Mouse (Mus musculus) regulatory T cell (primary cell): ENCODE results near the gene Cacna2d3.

Source experiments
- in situ Hi-C: fragments of 300-600 bp; cut with MboI, MseI; formaldehyde crosslinking; loops from one replicate; pipeline ENCODE4 v1.15.1; 2025; ENCODE audit warnings: high pct_unique_total_duplicates

Gene Cacna2d3

GRCm38 (mm10) chr14:29643217-29643616 lies 78.4 kb downstream of the Cacna2d3 start:
- in situ Hi-C loops, result no loop called here

DNA sequence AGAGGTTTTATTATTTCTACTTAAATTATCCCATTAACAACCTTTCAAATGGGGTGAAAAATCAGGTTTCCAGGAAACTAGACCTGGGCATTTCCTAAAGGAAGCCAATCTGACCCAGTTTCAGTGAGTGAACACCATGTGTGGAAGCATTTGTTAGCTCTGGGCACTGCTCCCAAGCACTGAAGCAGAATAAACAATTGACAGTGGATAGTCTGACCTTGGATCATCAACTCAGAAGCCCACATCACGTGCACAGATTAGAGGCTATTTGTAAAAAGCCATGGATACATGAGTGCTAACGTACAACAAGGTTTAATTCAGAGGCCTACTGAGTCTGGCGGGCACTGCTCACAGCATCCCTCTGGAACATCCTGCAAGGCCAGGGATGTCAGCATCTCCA lies 82.4 kb downstream of the Cacna2d3 start:
- in situ Hi-C loops, result no loop called here

DNA sequence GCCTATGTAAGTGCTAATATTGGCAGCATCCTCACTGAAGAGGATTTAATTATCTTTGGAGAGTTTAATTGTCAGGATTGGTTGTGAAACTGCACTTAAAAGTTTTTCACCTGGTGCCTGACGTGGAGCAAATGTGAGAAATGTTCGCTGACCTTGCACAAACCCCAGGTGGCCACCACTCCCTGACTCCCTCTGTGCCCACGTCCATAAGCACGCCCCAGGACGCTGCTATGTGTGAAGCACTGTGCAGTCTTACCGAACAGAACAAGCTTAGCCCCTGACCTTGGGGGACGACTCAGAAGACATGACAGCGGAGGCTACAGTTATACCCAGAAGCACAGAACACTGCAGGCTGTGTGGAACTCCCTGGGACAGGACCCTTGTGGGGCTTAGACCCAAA lies 93.5 kb downstream of the Cacna2d3 start:
- in situ Hi-C loops, result no loop called here

DNA sequence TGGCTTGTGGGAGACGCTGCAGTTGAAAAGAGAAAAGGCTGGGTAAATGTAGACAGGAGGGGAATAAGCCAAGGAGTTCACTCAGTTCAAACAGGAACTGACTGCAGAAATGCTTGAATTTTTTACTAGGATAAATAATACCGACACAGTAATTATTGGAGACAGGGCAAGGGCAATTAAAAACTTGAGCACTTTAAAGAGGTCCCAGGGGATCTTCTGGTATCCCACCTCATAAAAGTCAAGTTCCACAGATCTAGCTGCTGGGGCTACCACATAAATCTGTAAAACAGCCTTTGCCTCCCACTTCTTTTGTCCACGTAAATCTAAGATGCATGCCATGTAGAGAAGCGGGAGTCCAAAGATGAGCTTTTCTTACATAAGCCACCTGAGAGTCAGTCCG lies 109.2 kb downstream of the Cacna2d3 start:
- in situ Hi-C loops, result no loop called here

- in situ Hi-C loops, result no loop called here
These were observed 112.9 kb downstream of the Cacna2d3 start for GRCm38 (mm10) chr14:29608761-29609160.

DNA sequence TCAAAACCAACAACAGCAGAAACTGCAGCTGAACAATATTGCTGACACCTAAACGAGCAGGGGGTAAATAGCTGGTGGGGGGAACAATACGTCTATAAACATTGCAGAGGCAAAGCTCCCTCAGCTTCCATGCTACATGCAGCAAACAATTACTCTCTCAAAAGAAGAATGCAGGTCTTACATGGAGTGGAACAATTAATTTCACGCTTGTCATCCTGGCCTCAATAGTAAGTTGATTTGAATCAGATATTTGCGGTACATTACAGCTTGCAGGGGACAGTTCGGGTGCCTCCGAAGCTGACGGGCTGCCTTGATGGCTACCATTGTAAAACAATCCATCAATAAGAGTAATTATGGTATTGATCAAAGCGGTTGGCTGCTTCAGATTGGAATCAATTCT lies 122.2 kb downstream of the Cacna2d3 start:
- in situ Hi-C loops, result no loop called here

DNA sequence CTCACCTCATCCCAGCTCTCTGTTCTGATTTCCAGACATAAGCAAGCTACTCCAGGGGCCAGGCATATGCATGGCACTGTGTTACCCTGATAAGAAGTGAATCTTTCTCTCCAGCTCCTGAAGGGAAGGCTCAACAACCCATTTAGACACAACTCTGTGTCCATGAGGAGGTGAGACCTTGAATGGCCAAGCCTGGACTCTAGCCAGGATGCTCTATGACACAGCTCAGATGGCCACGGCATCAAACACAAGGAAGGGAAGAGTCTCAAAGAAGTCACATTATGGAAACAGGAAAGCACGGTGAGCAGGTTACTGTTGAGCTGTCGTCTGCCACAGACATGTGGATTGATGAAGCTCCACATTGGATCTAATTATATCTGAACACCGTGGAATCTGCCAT lies 128.8 kb downstream of the Cacna2d3 start:
- in situ Hi-C loops, result no loop called here

- in situ Hi-C loops, result no loop called here
These were observed 132.0 kb downstream of the Cacna2d3 start for GRCm38 (mm10) chr14:29589628-29590027.

DNA sequence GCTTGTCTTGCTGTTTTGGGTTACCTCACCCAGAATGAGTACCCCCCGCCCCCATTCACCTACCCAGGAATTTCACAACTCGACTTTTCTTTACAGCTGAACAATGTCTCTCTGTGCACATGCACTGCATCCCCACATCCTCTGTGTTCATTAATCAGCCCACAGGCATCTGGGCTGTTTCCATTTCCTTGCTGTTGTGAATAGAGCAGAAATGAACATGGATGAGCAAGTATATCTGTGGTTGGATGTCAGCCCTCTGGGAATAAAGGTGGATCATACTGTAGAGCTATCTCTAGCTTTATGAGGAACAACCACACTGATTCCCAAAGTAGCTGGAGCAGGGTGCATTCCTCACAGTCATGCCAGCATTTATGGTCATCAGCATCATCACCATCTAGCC lies 139.7 kb downstream of the Cacna2d3 start:
- in situ Hi-C loops, result no loop called here

DNA sequence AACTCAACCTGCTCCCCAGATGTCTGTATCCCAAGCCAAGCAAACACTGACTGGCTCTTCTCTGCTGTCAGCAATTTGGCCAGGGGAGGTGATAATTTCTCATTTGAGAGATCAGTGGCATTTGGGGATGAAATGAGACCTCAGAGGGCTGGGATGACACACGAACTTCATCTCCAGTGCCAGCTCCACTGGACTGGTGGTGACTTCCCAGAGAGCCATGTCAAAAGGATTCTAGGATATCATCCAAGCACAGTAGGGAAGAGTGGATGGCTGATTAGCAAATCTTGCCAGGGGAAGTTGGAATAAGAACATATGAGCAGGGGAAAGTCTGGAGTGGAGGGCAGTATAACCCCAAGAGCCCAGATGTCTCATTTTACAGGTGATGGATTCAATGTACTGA lies 143.9 kb downstream of the Cacna2d3 start:
- in situ Hi-C loops, result no loop called here

DNA sequence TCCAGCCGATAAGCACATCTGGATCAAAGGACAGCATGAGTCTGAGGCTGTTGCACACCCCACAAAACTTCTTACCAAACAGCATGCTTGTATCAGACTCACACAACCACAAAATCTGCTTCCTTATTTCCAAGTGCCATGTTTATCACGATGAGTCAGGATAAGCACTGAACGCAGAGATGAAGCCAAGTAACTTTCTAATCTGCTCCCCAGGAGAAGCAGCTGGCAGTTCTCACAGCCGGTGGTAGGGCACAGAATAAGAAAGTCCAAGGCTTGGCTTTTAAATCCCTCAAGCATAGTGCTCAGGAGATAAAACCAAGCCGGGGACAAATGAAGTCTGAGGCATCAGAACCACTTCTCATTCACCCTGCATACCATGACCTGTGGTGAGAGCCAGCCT lies 146.1 kb downstream of the Cacna2d3 start:
- in situ Hi-C loops, result no loop called here

DNA sequence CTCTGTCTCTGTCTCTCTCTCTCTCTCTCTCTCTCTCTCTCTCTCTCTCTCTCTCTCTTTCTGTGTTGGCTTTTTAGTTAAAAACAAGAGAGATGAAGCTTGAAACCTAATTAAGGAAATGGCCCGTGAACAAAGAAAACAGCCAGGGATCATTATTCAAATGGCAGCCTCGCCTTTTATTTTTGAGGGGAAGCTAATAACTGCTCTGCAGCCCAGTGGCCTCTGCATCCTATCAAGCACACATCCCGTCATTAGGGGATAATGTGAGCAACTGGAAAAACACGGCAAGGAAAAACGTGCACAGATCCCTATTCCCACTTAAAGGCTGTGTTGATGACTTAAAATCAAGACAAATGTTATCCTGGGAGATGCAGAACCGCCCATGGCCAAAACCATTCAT lies 159.0 kb downstream of the Cacna2d3 start:
- in situ Hi-C loops, result no loop called here

DNA sequence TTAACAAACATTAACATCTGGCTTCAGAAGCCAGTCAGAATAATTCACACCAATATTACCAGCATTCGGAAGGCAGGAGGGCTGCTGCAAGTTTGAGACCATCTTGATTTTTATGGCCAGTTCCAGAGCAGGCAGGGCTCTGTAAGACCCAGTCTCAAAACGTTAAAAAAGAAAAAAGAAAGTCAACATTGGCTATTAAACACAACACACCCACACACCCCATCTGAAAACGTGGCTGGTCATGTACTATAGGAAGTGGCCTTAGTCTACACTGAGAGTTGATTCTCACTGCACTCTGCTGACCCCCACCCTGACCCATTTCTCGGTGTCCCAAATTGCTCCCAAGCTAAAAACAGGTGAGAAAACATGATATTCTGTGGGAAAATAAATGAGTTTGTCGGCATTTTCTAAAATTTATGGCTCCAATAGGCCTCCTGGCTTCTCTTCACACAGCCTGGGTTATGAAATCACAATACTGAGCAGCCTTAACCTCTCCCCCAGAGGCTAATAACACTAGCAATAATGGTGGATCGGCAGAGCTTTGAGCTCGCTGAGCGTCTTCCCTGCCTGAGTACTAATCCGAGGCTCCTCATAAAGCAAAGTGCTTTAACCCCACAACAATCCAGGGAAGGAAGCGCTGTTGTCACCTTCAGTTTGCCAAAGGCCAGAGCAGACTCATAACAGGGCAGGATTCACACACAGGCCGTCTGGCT lies 160.4 kb downstream of the Cacna2d3 start:
- in situ Hi-C loops, result no loop called here

- in situ Hi-C loops, result no loop called here
These were observed 163.2 kb downstream of the Cacna2d3 start for GRCm38 (mm10) chr14:29558440-29558839.

DNA sequence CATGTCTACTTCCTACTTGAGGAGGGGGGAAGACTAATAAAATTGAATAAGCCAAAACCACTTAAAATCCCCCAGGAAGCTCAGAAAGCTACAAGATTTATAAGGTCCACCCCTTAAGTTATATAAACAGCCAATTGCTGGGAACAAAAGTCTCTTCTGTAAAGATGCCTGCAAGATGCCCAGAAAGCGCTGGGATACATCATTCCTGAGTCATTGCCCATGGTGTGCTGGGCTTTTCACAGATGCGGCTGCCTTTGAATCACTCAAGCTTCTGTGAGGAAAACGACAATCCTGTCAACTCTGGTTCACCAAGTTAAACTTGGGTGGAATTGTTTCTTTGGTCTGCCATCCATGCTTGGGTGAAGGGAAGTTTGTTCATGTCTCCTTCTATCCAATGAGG lies 165.5 kb downstream of the Cacna2d3 start:
- in situ Hi-C loops, result no loop called here

DNA sequence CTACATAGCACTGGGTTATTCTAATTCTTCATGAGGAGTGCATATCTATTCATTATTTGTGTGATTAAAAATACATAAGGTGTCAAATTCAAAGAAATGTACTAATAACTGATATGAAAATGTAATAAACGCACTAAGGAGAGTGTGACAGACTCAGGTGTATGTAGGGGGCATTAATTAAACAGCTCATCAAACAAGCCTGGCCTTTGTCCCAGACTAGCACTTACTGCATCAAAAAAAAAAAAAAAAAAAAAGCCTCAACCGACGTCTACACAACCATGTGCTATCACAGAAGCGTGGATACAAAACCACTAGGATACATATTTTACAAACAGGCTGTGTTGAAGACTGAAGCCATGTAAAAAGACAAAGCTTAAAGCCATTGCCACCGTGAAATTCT lies 169.2 kb downstream of the Cacna2d3 start:
- in situ Hi-C loops, result no loop called here

DNA sequence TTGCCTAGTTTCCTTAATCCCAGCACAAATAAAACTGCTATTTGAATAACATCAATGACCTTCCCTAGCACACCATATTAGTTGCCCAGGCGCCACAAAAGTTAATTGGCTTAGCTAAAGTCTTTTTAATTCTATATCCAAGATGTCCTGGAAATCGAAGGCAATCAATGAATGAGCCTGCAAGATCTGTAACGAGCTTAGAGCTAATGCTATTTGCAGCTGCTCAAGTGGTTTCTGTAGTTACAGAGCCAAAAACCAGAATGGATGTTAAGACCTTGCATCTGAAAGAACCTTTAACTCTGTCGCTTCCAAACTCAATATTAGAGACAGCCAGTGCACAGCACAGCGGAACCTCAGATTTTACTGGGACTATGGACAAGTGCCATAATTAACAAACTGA lies 173.0 kb downstream of the Cacna2d3 start:
- in situ Hi-C loops, result no loop called here

- in situ Hi-C loops, result no loop called here
These were observed 191.1 kb downstream of the Cacna2d3 start for GRCm38 (mm10) chr14:29530516-29530915.

- in situ Hi-C loops, result no loop called here
These were observed 193.0 kb downstream of the Cacna2d3 start for GRCm38 (mm10) chr14:29528696-29529095.

DNA sequence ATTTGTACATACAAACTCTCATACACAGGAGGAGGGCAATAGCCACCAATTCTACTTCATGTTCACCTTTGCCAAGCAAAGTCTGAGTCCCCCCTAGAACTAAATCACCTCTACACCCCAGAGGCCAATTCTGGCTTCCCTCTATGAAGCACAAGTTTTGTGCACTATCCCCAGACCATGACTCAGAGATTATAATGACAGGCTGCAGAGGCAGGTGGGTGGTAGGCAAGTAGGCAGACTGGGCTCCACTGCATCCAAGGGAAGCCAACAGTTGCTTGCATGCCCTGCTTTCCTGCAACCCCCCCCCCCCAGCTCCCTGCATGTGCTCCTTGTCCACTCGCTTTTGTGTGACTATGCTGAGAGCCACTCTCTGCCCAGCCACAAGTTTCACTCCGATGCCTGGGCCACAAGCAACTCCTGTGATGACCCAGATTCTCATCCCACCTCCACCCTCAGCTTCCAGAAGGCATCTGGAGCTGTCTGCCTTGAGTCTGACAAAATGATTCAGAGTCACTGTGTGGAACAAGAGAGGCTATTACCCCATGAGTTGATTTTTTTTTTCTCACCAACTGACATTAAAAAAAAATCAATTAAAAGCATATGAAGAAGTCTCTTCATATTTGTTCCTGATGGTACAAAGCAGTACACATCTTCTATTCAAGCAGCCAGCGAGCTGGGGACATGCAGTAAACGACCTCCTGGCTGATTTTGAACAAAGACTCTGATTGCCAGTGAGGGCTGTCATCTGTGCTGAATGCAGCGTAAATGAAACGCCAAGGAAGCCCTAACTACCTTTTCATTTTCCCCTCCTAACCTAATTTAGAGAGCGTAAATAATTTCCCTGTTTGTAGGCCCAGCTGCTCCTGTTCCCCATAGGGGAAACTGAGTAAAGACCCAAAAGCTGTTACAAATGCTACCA lies 201.7 kb downstream of the Cacna2d3 start:
- in situ Hi-C loops, result no loop called here

DNA sequence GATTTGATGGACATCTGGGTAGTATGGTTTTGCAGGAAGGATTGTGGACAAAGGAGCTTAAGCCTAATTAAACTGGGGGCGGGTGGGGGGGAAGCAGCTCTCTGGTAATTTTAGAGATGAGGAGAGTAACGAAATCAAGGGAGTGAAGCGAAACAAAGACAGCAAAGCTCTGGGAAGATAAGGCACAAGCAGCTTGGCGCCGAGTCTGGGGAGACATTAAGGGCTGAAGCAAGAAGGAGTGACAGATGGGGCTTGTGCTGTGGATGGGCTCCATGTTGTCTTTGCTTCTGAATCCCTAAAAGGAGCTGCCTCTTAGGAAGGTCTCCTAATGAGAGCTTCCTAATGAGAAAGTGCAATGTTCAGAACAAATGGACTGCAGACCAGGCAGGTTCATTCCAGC lies 219.0 kb downstream of the Cacna2d3 start:
- in situ Hi-C loops, result no loop called here

DNA sequence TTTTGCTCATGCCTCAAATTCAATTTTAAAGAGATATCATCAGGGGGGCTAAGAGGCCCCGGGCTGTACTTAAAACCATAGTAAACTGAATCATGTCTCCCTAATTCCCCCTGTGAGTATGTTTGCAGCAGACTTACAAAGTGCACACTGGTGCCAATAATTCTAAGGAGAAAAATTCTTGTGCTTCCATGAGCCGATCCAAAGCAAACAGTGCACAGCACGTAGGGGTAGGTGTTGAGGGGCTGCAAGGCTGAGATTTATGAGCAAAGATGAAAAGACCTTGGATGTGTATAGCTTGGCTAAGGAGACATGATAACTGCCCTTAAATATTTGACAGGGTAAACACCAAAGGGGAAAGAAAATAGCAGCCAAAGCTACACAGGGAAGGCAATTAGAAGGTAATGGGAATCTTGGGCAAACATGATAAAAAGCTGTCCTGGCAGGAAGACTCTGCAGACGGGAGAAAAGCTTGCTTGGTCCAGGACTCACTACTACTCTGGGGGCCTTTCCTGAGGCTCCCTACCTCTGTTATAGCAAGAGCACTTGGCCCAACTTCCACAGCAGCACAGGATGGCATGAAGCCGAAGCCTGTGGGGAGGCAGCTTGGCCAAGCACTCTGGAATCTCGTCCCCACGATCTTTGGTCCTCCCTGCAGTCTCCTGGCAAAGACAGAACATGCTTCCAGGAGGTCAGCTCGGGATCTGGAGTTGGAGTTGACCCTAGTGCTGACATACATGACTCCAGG lies 222.9 kb downstream of the Cacna2d3 start:
- in situ Hi-C loops, result no loop called here
